Mouse (Mus musculus) ovary, postnatal 14 days (tissue): ENCODE data around the gene Gm37419.

Source experiments
- DNase-seq: peaks from one replicate; pipeline ENCODE4 v3.0.0; 2022; ENCODE audit warnings: low spot score

Gene Gm37419

DNA sequence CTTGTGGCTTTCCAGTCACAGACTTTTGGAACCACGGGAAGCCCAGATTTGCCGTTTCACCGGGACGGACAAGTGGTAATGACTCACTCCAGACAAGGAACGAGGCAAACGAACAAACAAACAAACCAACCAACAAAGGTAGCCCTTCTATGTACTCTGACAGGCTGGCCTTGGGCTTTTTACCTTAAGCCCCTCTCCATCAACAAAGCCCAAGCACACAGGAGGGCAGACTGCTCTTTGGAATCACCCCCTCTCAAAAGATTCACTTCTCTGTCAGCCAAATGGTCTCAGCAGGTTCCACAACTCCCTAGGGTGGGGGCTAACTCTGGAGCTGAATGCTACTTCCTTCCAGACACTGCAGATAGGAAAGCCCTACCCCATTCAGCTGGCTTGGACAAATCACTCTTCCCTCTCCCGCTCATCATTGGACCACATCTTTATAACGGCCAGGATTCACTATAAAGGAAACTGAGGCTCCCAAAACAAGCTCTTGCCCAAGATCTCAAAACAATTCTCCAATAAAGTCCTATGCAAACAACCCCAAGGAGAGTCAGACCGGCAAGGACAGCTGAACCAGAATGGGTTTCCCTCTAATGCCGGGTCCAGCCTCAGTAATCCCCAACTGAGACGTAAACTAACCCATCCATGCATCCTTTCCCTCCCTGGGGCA is 7.9 kb upstream of the Gm37419 start:
- DNase-seq, result no peak

- no peak for DNase-seq
Observed at GRCm38 (mm10) chr16:23980991-23981720, 7.1 kb upstream of the Gm37419 start.

GRCm38 (mm10) chr16:23981925-23982851 is 6.1 kb upstream of the Gm37419 start:
- peak; percentile 74 for DNase-seq

- peak; percentile 57 for DNase-seq
Observed at GRCm38 (mm10) chr16:23982891-23983588, 5.2 kb upstream of the Gm37419 start.

DNA sequence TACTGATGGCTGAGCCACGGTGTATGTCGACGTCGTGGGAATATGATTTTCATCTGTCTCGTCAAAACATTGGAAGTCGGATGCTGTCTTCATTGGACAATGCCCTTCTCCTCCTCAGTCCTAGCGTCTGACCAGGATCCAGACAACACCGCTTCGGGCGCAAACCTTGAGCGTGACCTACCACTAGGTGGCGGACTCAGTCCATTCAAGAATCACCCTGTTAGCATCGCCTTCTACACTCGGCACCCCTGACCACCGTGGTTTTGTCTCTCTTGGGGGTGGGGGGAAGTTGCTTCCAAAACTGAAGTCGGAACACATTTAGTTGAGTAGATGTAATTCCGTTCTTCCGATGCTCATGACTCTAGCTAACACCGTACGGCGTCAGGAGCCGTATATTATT is 4.1 kb upstream of the Gm37419 start:
- peak; percentile 90 for DNase-seq

GRCm38 (mm10) chr16:23984760-23985466 is 3.4 kb upstream of the Gm37419 start:
- no peak for DNase-seq

- no peak for DNase-seq
Observed at GRCm38 (mm10) chr16:23985467-23985861, 2.8 kb upstream of the Gm37419 start.

GRCm38 (mm10) chr16:23986176-23986575 is 2.1 kb upstream of the Gm37419 start:
- DNase-seq, result no peak

- DNase-seq, result no peak
Observed at GRCm38 (mm10) chr16:23986871-23987270, 1.4 kb upstream of the Gm37419 start.

DNA sequence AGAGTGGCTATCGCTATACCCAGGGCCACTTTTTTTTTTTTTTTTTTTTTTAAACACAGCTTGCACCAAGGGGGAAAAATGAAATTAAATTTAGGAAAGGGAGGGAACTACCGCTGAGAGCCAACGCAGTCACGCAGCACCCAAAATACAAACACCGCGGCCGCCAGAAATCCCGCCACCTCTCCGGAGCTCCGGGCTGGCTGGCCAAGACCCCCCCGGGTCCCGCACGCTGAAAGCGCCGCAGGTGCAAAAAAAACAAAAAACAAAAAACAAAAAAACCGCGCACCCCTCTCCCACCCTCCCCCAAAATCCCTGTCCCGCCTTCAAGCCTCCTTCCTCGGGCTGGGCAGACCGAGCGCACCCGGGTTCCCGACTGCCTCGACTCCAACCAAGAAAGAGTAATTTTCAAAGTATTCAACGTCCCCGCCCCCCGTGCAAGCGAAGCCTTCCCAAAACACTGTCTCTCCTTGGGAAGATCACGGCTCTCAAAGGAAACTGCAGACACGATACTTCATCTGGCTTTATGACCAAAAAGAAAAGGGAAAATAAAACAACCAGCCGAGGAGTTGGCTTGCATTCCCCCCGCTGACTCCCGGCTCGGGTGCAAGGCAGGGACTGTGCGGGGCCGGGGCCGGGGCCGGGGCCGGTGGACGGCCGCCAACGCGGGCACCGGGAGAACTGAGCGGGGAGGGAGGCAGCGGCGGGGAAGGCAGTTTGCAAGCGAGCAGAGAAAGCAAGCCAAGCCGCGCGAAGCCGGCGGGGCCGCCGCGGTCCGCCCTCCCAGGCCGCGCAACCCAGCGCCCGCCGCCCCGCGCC is 733 bp upstream of the Gm37419 start:
- DNase-seq, result peak; percentile 47

- no peak for DNase-seq
Observed at GRCm38 (mm10) chr16:23988157-23988465, 171 bp upstream of the Gm37419 start.

DNA sequence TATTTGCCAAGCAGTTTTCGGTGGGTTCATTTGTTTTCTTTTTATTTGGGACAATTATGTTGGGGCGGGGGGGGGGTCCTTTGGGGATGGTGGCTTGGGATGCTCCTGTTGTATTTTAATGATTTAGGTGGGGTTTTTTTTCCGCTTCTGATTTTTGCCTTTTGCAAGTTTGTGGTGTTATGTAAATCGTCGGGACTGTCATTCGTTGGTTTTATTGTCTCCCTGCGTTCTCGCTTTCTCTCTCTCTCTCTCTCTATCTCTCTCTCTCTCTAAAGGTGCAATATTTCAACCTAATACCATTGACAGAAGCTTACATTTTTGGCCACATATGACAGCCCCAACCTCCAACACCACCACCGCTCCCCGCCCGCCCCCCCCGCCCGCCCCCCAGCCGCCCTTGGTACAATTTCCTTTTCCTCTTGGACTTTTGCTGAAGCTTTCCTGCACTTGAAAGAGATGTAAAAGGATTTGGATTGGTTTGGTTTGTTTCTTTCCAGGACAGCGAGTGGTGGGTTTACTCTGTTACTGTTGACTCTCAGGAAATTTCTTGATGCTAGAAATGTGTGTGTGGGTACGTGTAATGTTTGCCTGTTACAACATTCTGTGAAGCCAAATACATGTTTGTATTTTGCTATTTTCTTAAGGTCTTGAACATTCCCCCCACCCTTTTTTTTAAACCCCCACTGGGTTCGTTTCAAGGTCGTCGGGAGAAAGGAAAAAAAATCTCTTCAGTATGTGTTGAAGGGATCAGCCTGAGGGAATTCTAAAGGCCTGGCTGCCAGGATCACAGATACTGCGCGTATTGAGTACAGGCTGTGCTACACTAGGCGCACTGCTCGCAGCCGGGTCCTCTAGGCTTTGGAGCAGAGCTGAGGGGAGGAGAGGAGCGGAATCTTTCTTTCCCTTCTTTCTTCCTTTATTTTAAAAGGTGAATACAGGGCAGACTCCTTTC is 1.2 kb downstream of the Gm37419 start:
- DNase-seq, result no peak

GRCm38 (mm10) chr16:23990161-23990970 is 2.1 kb downstream of the Gm37419 start:
- DNase-seq, result no peak

DNA sequence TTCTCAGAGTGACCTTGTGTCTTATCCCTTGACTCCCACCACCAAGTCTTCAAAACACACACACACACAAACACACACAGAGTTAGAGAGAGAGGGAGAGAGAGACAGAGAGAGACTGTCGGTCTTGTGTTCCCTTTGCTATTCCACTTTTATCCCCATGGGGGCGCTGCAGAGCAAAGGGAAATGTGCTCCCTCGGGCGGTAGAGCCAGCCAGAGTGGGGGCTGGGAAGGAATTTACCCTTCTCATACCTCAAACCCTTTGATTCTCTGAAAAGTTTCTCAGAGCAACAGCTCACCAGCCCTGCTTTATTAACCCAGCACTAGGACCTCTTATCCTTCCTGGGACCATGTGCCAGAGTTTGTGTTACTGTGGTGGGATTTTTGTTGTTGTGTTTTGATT is 2.9 kb downstream of the Gm37419 start:
- DNase-seq, result peak; percentile 93

GRCm38 (mm10) chr16:23991846-23992580 is 3.7 kb downstream of the Gm37419 start:
- DNase-seq, result no peak

DNA sequence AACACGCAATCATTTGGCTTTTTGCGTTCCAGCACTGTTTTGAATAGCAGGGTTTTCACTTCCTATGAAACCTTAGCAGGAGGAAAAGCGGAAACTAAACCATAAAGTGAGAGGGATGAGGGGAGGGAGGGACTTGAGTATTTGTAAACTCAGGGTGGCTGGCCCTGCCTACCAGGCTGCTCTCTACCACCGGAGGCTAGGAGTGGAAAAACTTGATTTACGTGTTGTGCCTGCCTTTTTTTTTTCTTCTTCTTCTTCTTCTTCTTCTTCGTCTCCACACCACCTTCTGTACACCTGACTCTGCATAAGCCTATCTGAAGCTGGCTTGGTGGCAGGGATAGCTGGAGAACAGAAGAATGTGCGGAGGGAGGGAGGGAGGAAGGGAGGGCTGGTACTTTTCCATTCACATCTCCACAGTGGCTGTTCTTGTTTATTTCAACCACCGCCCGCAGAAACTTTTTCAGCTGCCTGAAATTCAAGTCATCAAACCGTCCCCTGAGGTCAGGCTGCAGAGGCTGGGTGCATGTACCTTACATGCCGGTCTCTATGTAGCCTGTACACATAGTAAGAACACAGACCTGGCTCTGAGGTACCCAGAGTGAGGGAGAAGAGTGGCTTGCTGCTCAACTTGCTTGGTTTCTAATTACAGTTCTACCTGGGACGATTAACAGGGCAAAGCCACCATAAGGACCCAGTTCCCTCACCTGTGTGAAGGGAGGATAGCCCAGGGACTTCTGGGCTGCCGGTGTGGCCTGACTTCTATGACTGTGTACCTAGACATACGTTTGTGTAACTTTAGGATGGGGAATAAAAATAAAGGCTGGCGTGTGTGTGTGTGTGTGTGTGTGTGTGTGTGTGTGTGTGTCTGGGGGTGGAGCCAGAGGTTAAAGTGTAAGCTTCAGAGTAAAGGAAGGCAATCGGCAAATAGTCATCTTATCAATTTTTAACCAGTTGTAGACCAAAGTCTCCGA is 5.4 kb downstream of the Gm37419 start:
- no peak for DNase-seq

DNA sequence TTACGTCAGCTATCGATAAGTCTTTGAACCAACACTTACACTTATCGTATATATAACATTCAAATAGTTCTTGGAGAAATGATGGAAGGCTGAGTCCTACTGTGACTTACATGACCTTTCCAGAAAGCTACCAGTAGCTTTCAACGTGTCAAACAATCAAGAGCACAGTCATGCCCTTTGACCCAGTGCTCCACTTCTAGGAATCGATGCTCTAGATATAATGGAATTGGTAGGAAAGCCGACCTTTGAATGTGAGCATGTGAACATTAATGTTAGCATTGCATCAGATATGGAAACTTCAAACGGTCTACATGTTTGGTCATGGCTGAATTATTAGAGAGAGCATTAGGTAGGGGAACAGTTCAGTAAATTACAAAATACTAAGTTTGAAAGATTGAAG is 8.1 kb downstream of the Gm37419 start:
- DNase-seq, result no peak
